Mouse (Mus musculus): ENCODE results near the gene Fam122a. TPM values are rescaled to one million over a fixed set of nuclear protein-coding genes. Genes with fewer than 3 reads are reported as not detected.

The Fam122a gene
- polyA plus RNA-seq, 1 experiment, result 34.3 TPM

DNA sequence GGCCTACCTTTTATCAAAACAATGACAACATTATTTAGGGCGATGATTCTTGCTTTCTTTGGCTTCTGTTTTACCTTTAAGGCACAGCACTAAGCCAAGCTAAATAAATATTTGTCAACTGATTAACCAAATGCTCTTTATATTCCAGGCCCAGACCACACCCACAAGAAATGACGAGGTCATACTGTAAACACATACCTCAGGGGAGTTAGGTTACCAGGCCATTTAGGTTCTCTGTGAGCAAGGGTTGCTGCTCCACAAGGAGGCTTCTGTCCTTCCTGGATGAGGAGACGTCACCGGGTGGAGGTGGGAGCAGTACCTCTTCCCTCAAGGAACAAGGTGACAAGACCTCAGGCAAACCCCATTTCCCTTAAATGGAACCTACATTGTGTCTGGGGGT, 49.9 kb downstream of the Fam122a start:
- no peak for DNase-seq (ENCODE audit: low read depth)
- TF ChIP-seq POLR2A (IDR thresholded peaks at IDR 0.05; ENCODE audit: borderline replicate concordance, extremely low read depth, insufficient read depth, insufficient read length, poor library complexity, severe bottlenecking), result no peak
- TF ChIP-seq CTCF (IDR thresholded peaks at IDR 0.05; ENCODE audit: borderline replicate concordance, extremely low read depth, insufficient read depth, insufficient read length), result no peak

DNA sequence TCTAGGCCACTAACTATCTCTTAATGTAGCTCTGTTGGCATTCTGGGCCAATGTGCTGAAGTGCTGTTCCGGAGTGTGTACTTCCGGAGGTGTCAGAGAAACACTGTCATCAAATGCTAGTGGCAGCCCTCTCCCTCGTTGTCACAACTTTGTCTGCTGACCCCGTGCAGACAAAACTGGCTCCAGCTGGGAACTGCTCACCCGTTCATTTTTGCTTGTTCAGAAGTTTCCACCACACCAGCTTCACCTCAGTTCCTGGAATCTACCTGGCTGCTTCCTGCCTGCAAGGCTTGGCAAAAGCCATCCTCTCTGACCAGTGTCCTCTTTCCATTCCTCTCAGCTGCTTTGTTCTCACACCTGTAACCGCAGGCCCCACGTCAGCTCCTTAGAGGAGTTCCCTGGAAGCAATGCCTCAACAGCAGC, 50.4 kb downstream of the Fam122a start:
- TF ChIP-seq POLR2A (IDR thresholded peaks at IDR 0.05; ENCODE audit: borderline replicate concordance, extremely low read depth, insufficient read depth, insufficient read length, poor library complexity, severe bottlenecking) (no peak), CTCF (IDR thresholded peaks at IDR 0.05; ENCODE audit: borderline replicate concordance, extremely low read depth, insufficient read depth, insufficient read length) (no peak)
- DNase-seq (ENCODE audit: low read depth), result no peak

Other genes with a start within 250 kb of the Fam122a start
- gene Fxn, start 196.8 kb downstream of the Fam122a start, polyA plus RNA-seq (2012; rRNA removed), result 20.7 and 25.3 TPM in 2 replicates
- 1.6 and 2.8 TPM in 2 replicates for gene Pip5k1b, start 78.5 kb upstream of the Fam122a start, polyA plus RNA-seq (2012; rRNA removed)
- 0.49 and 0.74 TPM in 2 replicates for gene Tmem252, start 196.7 kb upstream of the Fam122a start, polyA plus RNA-seq (2012; rRNA removed)